Mouse (Mus musculus): ENCODE results near the gene Tspan31. TPM values are rescaled to one million over a fixed set of nuclear protein-coding genes. Genes with fewer than 3 reads are reported as not detected.

Gene Tspan31
- polyA plus RNA-seq, 1 experiment: 118 TPM

DNA sequence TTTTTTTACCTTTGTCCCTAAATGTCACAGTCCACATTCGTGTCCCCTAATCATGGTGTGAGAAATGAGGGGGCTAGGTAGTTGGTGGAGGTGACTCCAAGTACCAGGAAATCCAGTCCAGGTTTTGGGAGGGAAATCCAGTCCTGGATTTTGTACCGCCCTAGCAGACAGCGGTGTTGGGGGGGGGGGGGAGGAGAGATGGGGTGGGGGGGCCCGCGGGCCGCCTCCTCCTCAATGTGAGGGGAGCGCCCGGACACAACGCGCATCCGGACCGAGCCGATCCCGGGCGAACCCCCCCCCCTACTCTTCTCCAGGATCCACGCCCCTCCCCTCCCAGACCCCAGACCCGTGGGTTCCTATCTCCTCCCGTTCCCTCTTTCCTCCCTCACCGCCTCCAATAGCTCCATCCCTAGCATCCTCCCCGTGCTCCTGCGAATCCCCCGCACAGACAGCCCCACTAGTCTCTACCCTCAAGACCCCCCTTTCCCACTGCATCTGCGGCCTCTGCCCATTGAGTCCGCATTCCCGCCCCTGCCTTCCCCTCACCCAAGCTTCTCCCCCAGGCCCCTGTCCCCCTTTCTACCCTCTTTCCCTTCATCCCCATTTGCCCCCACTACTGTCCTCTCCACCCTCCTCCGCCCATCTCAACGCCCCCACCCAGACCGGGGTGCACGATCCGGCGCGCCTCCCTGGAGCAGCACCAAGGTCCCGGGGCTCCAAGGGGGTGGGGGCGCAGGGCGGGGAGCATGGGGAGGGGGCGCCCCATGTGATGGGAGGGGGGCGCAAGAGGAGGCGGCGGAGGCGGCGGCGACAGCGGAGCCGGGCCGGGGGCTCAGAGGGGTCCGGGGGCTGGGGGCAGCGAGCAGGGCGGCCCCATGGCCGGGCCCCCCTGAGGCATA is 8.9 kb upstream of the Tspan31 start:
- Histone ChIP-seq H3ac (ENCODE audit: control insufficient read depth, insufficient read length, low read depth) (no peak overlapping the region), H3K79me2 (ENCODE audit: control insufficient read depth, insufficient read depth) (no peaks in the 10 kb centered on the region), H3K36me3 (ENCODE audit: control insufficient read depth, insufficient read depth) (no peaks in the 10 kb centered on the region), H3K27me3 (ENCODE audit: control insufficient read depth, insufficient read depth, insufficient read length) (peaks cover 4% of the 10 kb centered on the region), H3K4me3 (ENCODE audit: insufficient read depth, poor library complexity, severe bottlenecking) (peak overlapping the region; percentile 14), H3K79me3 (ENCODE audit: low read depth) (no peaks in the 10 kb centered on the region)
- TF ChIP-seq MYOG (IDR thresholded peaks at IDR 0.05; ENCODE audit: control insufficient read depth, extremely low read depth, insufficient read length): no peak
- TF ChIP-seq FOSL1 (IDR thresholded peaks at IDR 0.05; ENCODE audit: insufficient read depth, low read length, poor library complexity, severe bottlenecking): no peak
- no peak for TF ChIP-seq MAX (IDR thresholded peaks at IDR 0.05)
- TF ChIP-seq CTCF (IDR thresholded peaks at IDR 0.05; ENCODE audit: control insufficient read depth, insufficient read depth, insufficient read length): no peak
- TF ChIP-seq USF1 (IDR thresholded peaks at IDR 0.05; ENCODE audit: low read depth): no peak
- TF ChIP-seq MYOD1 (IDR thresholded peaks at IDR 0.05; ENCODE audit: control insufficient read depth, insufficient read length, low read depth): no peak
- TF ChIP-seq CEBPB (IDR thresholded peaks at IDR 0.05; ENCODE audit: low read depth): no peak

DNA sequence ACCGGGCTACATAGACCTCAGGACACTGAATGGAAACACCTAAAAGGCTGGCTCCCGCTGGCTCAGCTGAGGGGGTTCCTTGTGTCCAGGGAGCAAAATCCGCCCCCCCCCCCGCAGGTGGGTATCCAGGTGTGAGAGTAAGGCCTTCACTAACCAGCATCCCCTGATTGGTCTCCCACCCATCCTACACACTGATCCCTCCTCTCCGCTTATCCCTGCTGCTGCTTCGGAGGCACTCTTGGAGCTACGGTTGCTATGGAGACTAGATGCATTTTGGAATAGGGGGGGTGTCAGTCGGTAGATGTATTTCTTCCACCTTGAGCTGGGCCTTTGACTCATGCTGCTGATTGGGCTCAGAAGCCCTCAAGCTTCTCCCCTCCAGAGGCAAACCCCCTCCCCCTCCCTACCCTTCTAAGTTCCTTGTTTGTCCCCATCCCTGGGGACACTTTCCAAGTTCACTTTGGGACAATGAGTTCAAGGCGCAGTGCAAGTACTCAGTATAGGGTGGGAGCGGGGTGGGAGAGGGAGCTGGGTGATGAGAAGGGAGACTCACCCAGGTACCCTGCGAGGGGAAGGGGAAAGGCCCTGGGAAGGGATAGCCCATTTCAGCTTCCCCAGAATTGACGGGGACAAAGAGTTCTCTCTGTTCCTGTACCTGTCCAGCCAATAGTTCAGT is 8.1 kb upstream of the Tspan31 start:
- Histone ChIP-seq H3K27me3 (ENCODE audit: control insufficient read depth, insufficient read depth, insufficient read length) (peaks cover 4% of the 10 kb centered on the region), H3K4me3 (ENCODE audit: insufficient read depth, poor library complexity, severe bottlenecking) (peak overlapping the region; percentile 14), H3K79me2 (ENCODE audit: control insufficient read depth, insufficient read depth) (no peaks in the 10 kb centered on the region), H3K36me3 (ENCODE audit: control insufficient read depth, insufficient read depth) (no peaks in the 10 kb centered on the region), H3ac (ENCODE audit: control insufficient read depth, insufficient read length, low read depth) (no peak overlapping the region), H3K79me3 (ENCODE audit: low read depth) (no peaks in the 10 kb centered on the region)
- no peak for TF ChIP-seq CTCF (IDR thresholded peaks at IDR 0.05; ENCODE audit: control insufficient read depth, insufficient read depth, insufficient read length)
- TF ChIP-seq MYOD1 (IDR thresholded peaks at IDR 0.05; ENCODE audit: control insufficient read depth, insufficient read length, low read depth): no peak
- TF ChIP-seq MAX (IDR thresholded peaks at IDR 0.05): no peak
- TF ChIP-seq FOSL1 (IDR thresholded peaks at IDR 0.05; ENCODE audit: insufficient read depth, low read length, poor library complexity, severe bottlenecking): no peak
- no peak for TF ChIP-seq USF1 (IDR thresholded peaks at IDR 0.05; ENCODE audit: low read depth)
- no peak for TF ChIP-seq MYOG (IDR thresholded peaks at IDR 0.05; ENCODE audit: control insufficient read depth, extremely low read depth, insufficient read length)
- TF ChIP-seq CEBPB (IDR thresholded peaks at IDR 0.05; ENCODE audit: low read depth): no peak

DNA sequence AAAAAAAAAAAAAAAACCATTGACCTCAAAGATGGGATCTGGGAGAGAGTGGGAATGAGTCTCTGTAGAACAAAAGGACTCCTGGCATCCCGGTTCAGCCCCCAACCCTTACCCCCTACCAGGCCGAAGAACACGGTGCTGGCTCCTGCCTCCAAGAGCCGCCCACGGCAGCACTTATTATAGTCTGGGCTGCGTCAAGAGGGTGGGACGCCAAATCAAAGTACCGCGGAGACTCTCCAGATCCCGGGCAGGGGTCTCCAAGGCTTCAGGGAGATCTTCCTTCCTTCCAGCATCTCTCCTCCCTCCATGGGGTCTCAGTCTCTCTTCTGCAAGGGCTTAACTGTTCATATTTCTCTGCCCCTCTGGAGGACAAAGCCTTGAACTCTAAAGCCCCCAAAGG is 7.5 kb upstream of the Tspan31 start:
- no peak overlapping the region for H3ac ChIP-seq (ENCODE audit: control insufficient read depth, insufficient read length, low read depth)
- TF ChIP-seq FOSL1 (IDR thresholded peaks at IDR 0.05; ENCODE audit: insufficient read depth, low read length, poor library complexity, severe bottlenecking) (no peak), MYOD1 (IDR thresholded peaks at IDR 0.05; ENCODE audit: control insufficient read depth, insufficient read length, low read depth) (no peak), CTCF (IDR thresholded peaks at IDR 0.05; ENCODE audit: control insufficient read depth, insufficient read depth, insufficient read length) (no peak), CEBPB (IDR thresholded peaks at IDR 0.05; ENCODE audit: low read depth) (no peak), MYOG (IDR thresholded peaks at IDR 0.05; ENCODE audit: control insufficient read depth, extremely low read depth, insufficient read length) (no peak), USF1 (IDR thresholded peaks at IDR 0.05; ENCODE audit: low read depth) (no peak), MAX (IDR thresholded peaks at IDR 0.05) (no peak)
- H3K36me3 ChIP-seq (ENCODE audit: control insufficient read depth, insufficient read depth): no peaks in the 10 kb centered on the region
- no peak overlapping the region for H3K4me3 ChIP-seq (ENCODE audit: insufficient read depth, poor library complexity, severe bottlenecking)
- no peaks in the 10 kb centered on the region for H3K79me3 ChIP-seq (ENCODE audit: low read depth)
- H3K27me3 ChIP-seq (ENCODE audit: control insufficient read depth, insufficient read depth, insufficient read length): peaks cover 4% of the 10 kb centered on the region
- H3K79me2 ChIP-seq (ENCODE audit: control insufficient read depth, insufficient read depth): no peaks in the 10 kb centered on the region

DNA sequence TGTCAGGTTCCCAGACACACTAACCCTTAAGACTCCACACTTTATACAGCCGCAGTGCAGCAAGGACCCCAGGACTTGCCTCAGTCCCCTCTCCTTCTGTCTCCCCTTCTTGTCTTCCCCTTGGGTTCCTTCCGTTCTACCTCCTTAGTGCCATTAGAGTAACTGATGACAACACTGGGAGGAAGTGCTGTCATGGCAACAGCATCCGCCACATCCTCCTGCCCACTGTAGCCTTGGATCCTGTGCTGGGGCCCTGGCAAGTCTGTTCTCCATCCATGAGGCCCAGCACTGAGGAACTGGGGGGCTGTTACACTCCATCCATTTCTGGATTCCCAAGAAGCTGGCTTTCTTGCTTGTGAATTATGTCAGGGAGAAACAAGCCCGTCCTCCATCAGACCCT is 6.0 kb upstream of the Tspan31 start:
- H3K4me3 ChIP-seq (ENCODE audit: insufficient read depth, poor library complexity, severe bottlenecking): no peak overlapping the region
- no peaks in the 10 kb centered on the region for H3K79me2 ChIP-seq (ENCODE audit: control insufficient read depth, insufficient read depth)
- H3K79me3 ChIP-seq (ENCODE audit: low read depth): no peaks in the 10 kb centered on the region
- H3K36me3 ChIP-seq (ENCODE audit: control insufficient read depth, insufficient read depth): no peaks in the 10 kb centered on the region
- TF ChIP-seq MAX (IDR thresholded peaks at IDR 0.05) (no peak), MYOG (IDR thresholded peaks at IDR 0.05; ENCODE audit: control insufficient read depth, extremely low read depth, insufficient read length) (no peak), MYOD1 (IDR thresholded peaks at IDR 0.05; ENCODE audit: control insufficient read depth, insufficient read length, low read depth) (no peak), FOSL1 (IDR thresholded peaks at IDR 0.05; ENCODE audit: insufficient read depth, low read length, poor library complexity, severe bottlenecking) (no peak), USF1 (IDR thresholded peaks at IDR 0.05; ENCODE audit: low read depth) (no peak), CTCF (IDR thresholded peaks at IDR 0.05; ENCODE audit: control insufficient read depth, insufficient read depth, insufficient read length) (no peak), CEBPB (IDR thresholded peaks at IDR 0.05; ENCODE audit: low read depth) (no peak)
- H3ac ChIP-seq (ENCODE audit: control insufficient read depth, insufficient read length, low read depth): no peak overlapping the region
- peaks cover 4% of the 10 kb centered on the region for H3K27me3 ChIP-seq (ENCODE audit: control insufficient read depth, insufficient read depth, insufficient read length)

DNA sequence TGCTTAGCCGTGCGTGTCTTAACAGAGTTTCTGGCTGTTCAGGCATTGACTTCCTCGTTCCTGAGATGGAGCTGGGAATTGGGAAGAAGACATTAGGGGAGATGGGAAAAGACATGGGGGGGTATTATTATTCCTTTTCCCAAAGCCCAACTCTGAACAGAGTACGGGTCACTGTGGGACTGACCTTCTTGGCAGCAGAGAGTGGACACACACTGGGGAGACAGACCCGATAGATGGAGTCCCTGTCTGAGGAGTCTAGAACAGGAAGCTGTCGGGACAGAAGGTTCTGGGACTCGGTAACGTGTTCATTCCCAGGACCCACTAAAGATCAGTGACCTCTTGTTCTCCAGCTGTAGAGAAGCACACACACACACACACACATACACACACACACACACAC is 5.6 kb upstream of the Tspan31 start:
- H3K4me3 ChIP-seq (ENCODE audit: insufficient read depth, poor library complexity, severe bottlenecking): no peak overlapping the region
- H3K79me2 ChIP-seq (ENCODE audit: control insufficient read depth, insufficient read depth): no peaks in the 10 kb centered on the region
- TF ChIP-seq FOSL1 (IDR thresholded peaks at IDR 0.05; ENCODE audit: insufficient read depth, low read length, poor library complexity, severe bottlenecking) (no peak), CTCF (IDR thresholded peaks at IDR 0.05; ENCODE audit: control insufficient read depth, insufficient read depth, insufficient read length) (no peak), MYOD1 (IDR thresholded peaks at IDR 0.05; ENCODE audit: control insufficient read depth, insufficient read length, low read depth) (no peak), MYOG (IDR thresholded peaks at IDR 0.05; ENCODE audit: control insufficient read depth, extremely low read depth, insufficient read length) (no peak), MAX (IDR thresholded peaks at IDR 0.05) (no peak)
- H3K36me3 ChIP-seq (ENCODE audit: control insufficient read depth, insufficient read depth): no peaks in the 10 kb centered on the region
- no peaks in the 10 kb centered on the region for H3K79me3 ChIP-seq (ENCODE audit: low read depth)
- no peak overlapping the region for H3ac ChIP-seq (ENCODE audit: control insufficient read depth, insufficient read length, low read depth)
- H3K27me3 ChIP-seq (ENCODE audit: control insufficient read depth, insufficient read depth, insufficient read length): peaks cover 4% of the 10 kb centered on the region
